Mouse (Mus musculus): ENCODE data around the gene Fen1. TPM values are rescaled to one million over a fixed set of nuclear protein-coding genes. Genes with fewer than 3 reads are reported as not detected.

The Fen1 gene
- polyA plus RNA-seq, 1 experiment from 2014 or later: 62.2 TPM

- no peak for ATAC-seq (ENCODE audit: insufficient number of reproducible peaks, low FRiP score, low TSS enrichment, low read depth)
- Histone ChIP-seq H3K9me3 (replicated peaks) (no peaks in the 10 kb centered on the region), H3K27me3 (no peaks in the 10 kb centered on the region), H3K4me3 (replicated peaks) (no peak overlapping the region), H3K4me2 (replicated peaks) (no peak overlapping the region), H3K36me3 (peaks cover 37% of the 10 kb centered on the region), H3K4me1 (no peaks in the 10 kb centered on the region), H3K9ac (no peak overlapping the region), H3K27ac (replicated peaks) (no peak overlapping the region)
- 86% methylated on average over 10 of the region's 10 CpGs for WGBS
Measured at GRCm38 (mm10) chr19:10213796-10214471, 10.0 kb upstream of the Fen1 start.

DNA sequence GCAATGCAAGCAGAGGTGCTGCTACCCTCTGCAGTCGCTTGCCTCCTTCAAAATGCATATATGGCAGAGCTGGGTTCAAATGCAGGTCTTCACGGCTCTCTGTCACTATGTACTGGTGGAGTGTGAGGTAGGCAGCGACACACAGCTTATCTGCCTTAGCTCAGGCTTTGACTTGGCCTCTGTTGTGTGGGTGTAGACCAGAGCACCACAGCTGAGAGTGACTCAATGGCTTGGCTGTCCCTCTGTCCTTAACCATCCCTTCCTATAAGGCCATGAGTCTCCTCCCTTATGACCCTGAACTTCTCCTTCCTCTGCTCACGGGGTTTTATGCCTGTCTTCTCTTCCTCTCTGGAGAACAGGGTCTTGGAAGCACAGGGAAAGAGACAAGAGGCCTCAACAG is 6.9 kb upstream of the Fen1 start:
- Histone ChIP-seq H3K4me3 (replicated peaks) (no peak overlapping the region), H3K4me2 (replicated peaks) (no peak overlapping the region), H3K36me3 (peaks cover 63% of the 10 kb centered on the region), H3K27me3 (no peaks in the 10 kb centered on the region), H3K4me1 (no peaks in the 10 kb centered on the region), H3K27ac (replicated peaks) (no peak overlapping the region), H3K9ac (no peak overlapping the region), H3K9me3 (replicated peaks) (no peaks in the 10 kb centered on the region)
- WGBS: 80% methylated on average over 4 of the region's 4 CpGs
- ATAC-seq (ENCODE audit: insufficient number of reproducible peaks, low FRiP score, low TSS enrichment, low read depth): no peak

DNA sequence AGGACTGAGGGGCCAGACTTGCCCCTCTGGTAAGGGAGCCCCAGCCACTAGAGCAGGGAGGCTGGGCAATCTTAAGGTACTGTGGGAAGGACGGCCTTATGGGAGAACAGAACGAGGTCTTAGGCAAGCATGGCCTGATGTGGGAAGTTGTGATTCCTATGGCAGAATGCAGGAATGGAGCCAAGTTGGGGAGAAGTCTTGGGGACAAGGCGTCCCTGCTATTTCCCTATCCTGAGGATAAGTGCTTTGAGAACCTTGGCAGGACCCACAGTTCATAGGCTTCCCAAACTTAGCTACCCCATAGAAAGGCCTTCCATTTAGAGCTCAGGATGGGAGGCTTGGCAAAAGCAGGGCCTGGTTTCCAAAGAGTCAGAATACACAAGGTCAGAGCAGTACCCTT is 4.9 kb upstream of the Fen1 start:
- H3K27ac ChIP-seq (replicated peaks): no peak overlapping the region
- ATAC-seq (ENCODE audit: insufficient number of reproducible peaks, low FRiP score, low TSS enrichment, low read depth): no peak
- no peaks in the 10 kb centered on the region for H3K27me3 ChIP-seq
- H3K4me2 ChIP-seq (replicated peaks): no peak overlapping the region
- WGBS: 82% methylated on average over 3 of the region's 3 CpGs
- no peak overlapping the region for H3K9ac ChIP-seq
- peaks cover 9% of the 10 kb centered on the region for H3K4me1 ChIP-seq
- H3K9me3 ChIP-seq (replicated peaks): no peaks in the 10 kb centered on the region
- H3K4me3 ChIP-seq (replicated peaks): no peak overlapping the region
- peaks cover 63% of the 10 kb centered on the region for H3K36me3 ChIP-seq

DNA sequence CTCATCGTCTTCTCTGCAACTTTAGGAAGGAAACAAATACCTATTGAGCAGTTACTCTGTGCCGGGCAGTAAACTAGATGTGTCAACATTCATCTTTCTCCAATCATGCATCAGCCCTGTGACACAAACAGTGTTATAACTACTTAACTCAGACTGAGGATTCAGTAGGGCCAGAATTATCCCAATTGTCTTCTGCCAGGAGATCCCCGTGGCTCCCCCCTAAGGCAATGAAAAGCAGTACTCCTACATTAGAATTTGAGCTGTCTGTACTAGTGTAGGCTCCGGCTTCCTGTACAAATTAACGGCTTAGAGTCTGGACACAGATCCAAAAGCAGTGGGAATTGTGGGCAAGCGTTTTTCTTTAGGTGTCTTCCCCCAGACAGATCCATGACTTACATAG is 1.1 kb upstream of the Fen1 start:
- peaks cover 50% of the 10 kb centered on the region for H3K36me3 ChIP-seq
- H3K4me2 ChIP-seq (replicated peaks): peak overlapping the region; percentile 71
- peak overlapping the region; percentile 93 for H3K9ac ChIP-seq
- no peaks in the 10 kb centered on the region for H3K9me3 ChIP-seq (replicated peaks)
- 57% methylated on average over 6 of the region's 6 CpGs for WGBS
- ATAC-seq (ENCODE audit: insufficient number of reproducible peaks, low FRiP score, low TSS enrichment, low read depth): no peak
- H3K4me3 ChIP-seq (replicated peaks): peak overlapping the region; percentile 96
- H3K27ac ChIP-seq (replicated peaks): no peak overlapping the region
- H3K4me1 ChIP-seq: peaks cover 19% of the 10 kb centered on the region
- H3K27me3 ChIP-seq: no peaks in the 10 kb centered on the region

- Histone ChIP-seq H3K4me2 (replicated peaks) (peak overlapping the region; percentile 71), H3K27ac (replicated peaks) (peak overlapping the region; percentile 91), H3K9ac (peak overlapping the region; percentile 93), H3K36me3 (peaks cover 51% of the 10 kb centered on the region), H3K9me3 (replicated peaks) (no peaks in the 10 kb centered on the region), H3K4me3 (replicated peaks) (peak overlapping the region; percentile 96), H3K4me1 (peaks cover 19% of the 10 kb centered on the region), H3K27me3 (no peaks in the 10 kb centered on the region)
- ATAC-seq (ENCODE audit: insufficient number of reproducible peaks, low FRiP score, low TSS enrichment, low read depth): no peak
- WGBS: 3% methylated on average over 5 of the region's 5 CpGs
Measured at GRCm38 (mm10) chr19:10204616-10205001, 640 bp upstream of the Fen1 start.

- Histone ChIP-seq H3K27me3 (no peaks in the 10 kb centered on the region), H3K9me3 (replicated peaks) (no peaks in the 10 kb centered on the region), H3K4me2 (replicated peaks) (peak overlapping the region; percentile 71), H3K9ac (peak overlapping the region; percentile 93), H3K4me1 (peaks cover 19% of the 10 kb centered on the region), H3K27ac (replicated peaks) (peak overlapping the region; percentile 91), H3K36me3 (peaks cover 45% of the 10 kb centered on the region), H3K4me3 (replicated peaks) (peak overlapping the region; percentile 96)
- WGBS: 1% methylated on average over 23 of the region's 23 CpGs
- 0 out of 2 replicates have a peak, but pooled peaks have one; percentile 1 for ATAC-seq (ENCODE audit: insufficient number of reproducible peaks, low FRiP score, low TSS enrichment, low read depth)
Measured at GRCm38 (mm10) chr19:10203146-10203847, 672 bp downstream of the Fen1 start.

- no peaks in the 10 kb centered on the region for H3K9me3 ChIP-seq (replicated peaks)
- H3K36me3 ChIP-seq: peaks cover 49% of the 10 kb centered on the region
- no peak for ATAC-seq (ENCODE audit: insufficient number of reproducible peaks, low FRiP score, low TSS enrichment, low read depth)
- H3K4me1 ChIP-seq: peaks cover 10% of the 10 kb centered on the region
- H3K27ac ChIP-seq (replicated peaks): no peak overlapping the region
- H3K4me2 ChIP-seq (replicated peaks): no peak overlapping the region
- no peaks in the 10 kb centered on the region for H3K27me3 ChIP-seq
- no peak overlapping the region for H3K9ac ChIP-seq
- no peak overlapping the region for H3K4me3 ChIP-seq (replicated peaks)
- WGBS: 25% methylated on average over 3 of the region's 3 CpGs
Measured at GRCm38 (mm10) chr19:10198723-10199122, 5.2 kb downstream of the Fen1 start.

GRCm38 (mm10) chr19:10198286-10198685 is 5.7 kb downstream of the Fen1 start:
- Histone ChIP-seq H3K27me3 (no peaks in the 10 kb centered on the region), H3K9me3 (replicated peaks) (no peaks in the 10 kb centered on the region), H3K4me1 (peaks cover 8% of the 10 kb centered on the region), H3K36me3 (peaks cover 54% of the 10 kb centered on the region), H3K27ac (replicated peaks) (no peak overlapping the region), H3K4me3 (replicated peaks) (no peak overlapping the region), H3K9ac (no peak overlapping the region), H3K4me2 (replicated peaks) (no peak overlapping the region)
- 68% methylated on average over 2 of the region's 2 CpGs for WGBS
- ATAC-seq (ENCODE audit: insufficient number of reproducible peaks, low FRiP score, low TSS enrichment, low read depth): no peak

DNA sequence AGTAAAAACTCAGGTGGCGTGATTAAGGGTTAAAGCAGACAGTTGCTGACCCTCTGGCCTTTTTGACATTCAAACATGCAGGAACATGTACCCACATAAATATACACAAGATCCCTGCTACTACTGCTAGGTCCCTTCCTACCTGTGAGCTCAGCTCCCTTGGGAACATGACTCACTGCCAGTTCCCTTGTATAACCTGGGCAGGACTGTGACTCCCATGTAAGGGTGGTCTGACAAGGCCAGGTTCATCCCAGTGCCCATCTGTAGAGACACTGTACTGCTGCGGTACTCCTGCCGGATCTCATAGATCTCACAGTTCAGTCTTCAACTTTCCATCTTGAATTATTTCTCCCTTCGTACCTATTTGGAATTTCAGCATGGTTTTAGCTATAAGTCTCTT is 6.8 kb downstream of the Fen1 start:
- H3K36me3 ChIP-seq: peaks cover 65% of the 10 kb centered on the region
- no peak overlapping the region for H3K4me3 ChIP-seq (replicated peaks)
- H3K27me3 ChIP-seq: no peaks in the 10 kb centered on the region
- no peaks in the 10 kb centered on the region for H3K9me3 ChIP-seq (replicated peaks)
- 82% methylated on average over 4 of the region's 4 CpGs for WGBS
- no peak for ATAC-seq (ENCODE audit: insufficient number of reproducible peaks, low FRiP score, low TSS enrichment, low read depth)
- H3K4me1 ChIP-seq: no peaks in the 10 kb centered on the region
- no peak overlapping the region for H3K27ac ChIP-seq (replicated peaks)
- H3K9ac ChIP-seq: no peak overlapping the region
- H3K4me2 ChIP-seq (replicated peaks): no peak overlapping the region

DNA sequence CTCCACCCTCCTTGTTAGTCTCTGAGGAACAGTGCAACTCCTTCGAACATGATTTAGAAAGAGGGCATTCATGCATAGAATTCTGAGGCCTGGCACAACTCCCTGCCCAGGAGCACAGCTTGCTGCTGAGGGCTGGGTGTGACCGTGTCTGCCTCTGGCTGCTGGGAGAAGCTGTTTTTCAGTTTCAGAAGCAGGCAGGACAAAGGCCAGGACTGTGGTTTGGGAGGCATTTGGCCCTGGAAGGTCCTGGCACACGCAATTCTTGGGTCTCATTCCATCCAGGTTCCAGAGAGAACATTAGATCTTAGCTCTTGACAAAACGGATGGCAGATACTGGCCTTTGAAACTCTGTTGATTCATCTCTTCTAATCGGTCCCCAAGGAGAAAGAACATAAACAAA is 8.7 kb downstream of the Fen1 start:
- Histone ChIP-seq H3K9me3 (replicated peaks) (no peaks in the 10 kb centered on the region), H3K4me2 (replicated peaks) (no peak overlapping the region), H3K27me3 (no peaks in the 10 kb centered on the region), H3K36me3 (peaks cover 63% of the 10 kb centered on the region), H3K27ac (replicated peaks) (no peak overlapping the region), H3K4me1 (no peaks in the 10 kb centered on the region), H3K4me3 (replicated peaks) (no peak overlapping the region), H3K9ac (no peak overlapping the region)
- WGBS: 78% methylated on average over 5 of the region's 5 CpGs
- no peak for ATAC-seq (ENCODE audit: insufficient number of reproducible peaks, low FRiP score, low TSS enrichment, low read depth)

- Histone ChIP-seq H3K4me2 (replicated peaks) (no peak overlapping the region), H3K27me3 (no peaks in the 10 kb centered on the region), H3K4me3 (replicated peaks) (no peak overlapping the region), H3K9me3 (replicated peaks) (no peaks in the 10 kb centered on the region), H3K9ac (no peak overlapping the region), H3K36me3 (peaks cover 63% of the 10 kb centered on the region), H3K4me1 (no peaks in the 10 kb centered on the region), H3K27ac (replicated peaks) (no peak overlapping the region)
- no peak for ATAC-seq (ENCODE audit: insufficient number of reproducible peaks, low FRiP score, low TSS enrichment, low read depth)
- 86% methylated on average over 11 of the region's 11 CpGs for WGBS
Measured at GRCm38 (mm10) chr19:10194337-10194736, 9.6 kb downstream of the Fen1 start.

- ATAC-seq (ENCODE audit: insufficient number of reproducible peaks, low FRiP score, low TSS enrichment, low read depth): no peak
- no peak overlapping the region for H3K27ac ChIP-seq (replicated peaks)
- peaks cover 11% of the 10 kb centered on the region for H3K4me1 ChIP-seq
- WGBS: 61% methylated on average over 7 of the region's 7 CpGs
- no peak overlapping the region for H3K9ac ChIP-seq
- H3K36me3 ChIP-seq: peaks cover 81% of the 10 kb centered on the region
- no peak overlapping the region for H3K4me2 ChIP-seq (replicated peaks)
- H3K9me3 ChIP-seq (replicated peaks): no peaks in the 10 kb centered on the region
- H3K4me3 ChIP-seq (replicated peaks): no peak overlapping the region
- H3K27me3 ChIP-seq: no peaks in the 10 kb centered on the region
Measured at GRCm38 (mm10) chr19:10191326-10191725, 12.6 kb downstream of the Fen1 start.
